Mouse (Mus musculus) hindbrain, embryonic 10.5 days (tissue): ENCODE data around the gene Nqo2. TPM values are rescaled to one million over a fixed set of nuclear protein-coding genes. Genes with fewer than 3 reads are reported as not detected.

Experiments
- DNase-seq: peaks from one replicate; pipeline ENCODE4 v3.0.0-alpha.2; 2017; ENCODE audit warnings: low spot score
- H3K27ac ChIP-seq: fragments of 300-500 bp; sonication (generic); 2 replicates; pipeline ENCODE4 v1.5.1; 2016; ENCODE audit warnings: mild to moderate bottlenecking, moderate library complexity
- H3K27me3 ChIP-seq: fragments of 300-500 bp; sonication (generic); 2 replicates; pipeline ENCODE4 v1.6.1; 2016; ENCODE audit warnings: mild to moderate bottlenecking; ENCODE audit not compliant: poor library complexity, insufficient read depth, severe bottlenecking
- H3K36me3 ChIP-seq: fragments of 300-500 bp; sonication (generic); 2 replicates; pipeline ENCODE4 v1.6.1; 2016; ENCODE audit warnings: mild to moderate bottlenecking, moderate library complexity
- H3K4me1 ChIP-seq: fragments of 300-500 bp; sonication (generic); replicated peaks from 2 replicates; pipeline ENCODE4 v1.6.1; 2016; ENCODE audit warnings: mild to moderate bottlenecking
- H3K4me3 ChIP-seq: fragments of 300-500 bp; sonication (generic); 2 replicates; pipeline ENCODE4 v1.5.1; 2016; ENCODE audit warnings: mild to moderate bottlenecking, moderate library complexity
- H3K9me3 ChIP-seq: fragments of 300-500 bp; sonication (generic); 2 replicates; pipeline ENCODE4 v1.6.1; 2016; ENCODE audit warnings: mild to moderate bottlenecking, moderate library complexity
- WGBS: fragments of 180-500 bp; shearing (Covaris S2); methylation state at CpG from one replicate; pipeline ENCODE4 v1.1.7; 2016; 5-methylcytosine and 5-hydroxymethylcytosine counted together
- polyA plus RNA-seq: library from polyadenylated mRNA; unstranded; fragments of >200 nt; fragmentation: Nextera tagmentation; extraction: Ambion mirVana; gene quantifications from 2 replicates; pipeline ENCODE4 v1.2.1, GENCODE M21; 2016

The Nqo2 gene
- polyA plus RNA-seq, 1 experiment from 2014 or later, result 19.2 TPM

DNA sequence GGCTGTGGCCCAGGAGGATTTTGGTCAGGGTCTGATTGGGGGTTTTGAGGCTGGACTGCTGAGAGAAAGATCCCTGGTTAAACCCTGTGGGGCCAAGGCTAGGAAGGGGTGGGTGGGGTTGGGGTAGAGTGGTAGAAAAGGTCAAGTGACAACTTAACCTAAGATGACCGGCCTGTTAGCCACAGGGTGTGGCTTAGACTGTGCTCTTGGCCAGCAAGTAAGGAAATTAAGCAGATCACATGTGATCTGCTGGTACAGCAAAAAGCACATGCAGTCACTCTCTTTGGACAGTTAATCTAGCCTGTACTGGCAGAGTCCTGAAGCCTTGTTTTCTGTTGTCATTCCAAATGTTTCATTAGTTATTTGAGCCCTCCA is 12.4 kb upstream of the Nqo2 start:
- Histone ChIP-seq H3K9me3 (no peaks in the 10 kb centered on the region), H3K27ac (no peak overlapping the region), H3K36me3 (no peaks in the 10 kb centered on the region), H3K4me3 (no peak overlapping the region), H3K27me3 (no peaks in the 10 kb centered on the region), H3K4me1 (no peaks in the 10 kb centered on the region)
- 84% methylated on average over 1 of the region's 1 CpGs for WGBS
- DNase-seq, result no peak

DNA sequence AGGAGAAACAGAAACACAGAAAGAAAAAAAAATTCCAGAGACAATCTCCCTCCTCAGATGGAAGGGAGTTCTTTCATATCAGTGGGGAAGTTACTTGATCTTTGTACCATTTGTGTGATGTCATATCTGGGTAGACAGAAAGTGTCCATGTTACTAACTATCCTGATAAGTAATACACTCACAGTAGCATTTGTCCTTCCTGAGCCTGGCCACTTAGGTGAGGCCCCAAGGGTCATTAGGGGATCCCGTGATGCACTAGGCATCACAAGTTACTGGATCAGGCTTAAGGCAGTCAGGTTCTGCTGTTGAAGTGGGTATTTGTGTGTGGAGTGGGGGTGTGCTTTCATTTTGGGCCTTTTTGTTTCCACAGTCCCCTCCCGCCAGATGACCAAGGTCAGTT is 11.5 kb upstream of the Nqo2 start:
- no peak overlapping the region for H3K27ac ChIP-seq
- DNase-seq, result no peak
- H3K27me3 ChIP-seq, result no peaks in the 10 kb centered on the region
- no peaks in the 10 kb centered on the region for H3K4me1 ChIP-seq
- H3K4me3 ChIP-seq, result no peak overlapping the region
- no peaks in the 10 kb centered on the region for H3K9me3 ChIP-seq
- no peaks in the 10 kb centered on the region for H3K36me3 ChIP-seq
- 94% methylated on average over 2 of the region's 2 CpGs for WGBS

DNA sequence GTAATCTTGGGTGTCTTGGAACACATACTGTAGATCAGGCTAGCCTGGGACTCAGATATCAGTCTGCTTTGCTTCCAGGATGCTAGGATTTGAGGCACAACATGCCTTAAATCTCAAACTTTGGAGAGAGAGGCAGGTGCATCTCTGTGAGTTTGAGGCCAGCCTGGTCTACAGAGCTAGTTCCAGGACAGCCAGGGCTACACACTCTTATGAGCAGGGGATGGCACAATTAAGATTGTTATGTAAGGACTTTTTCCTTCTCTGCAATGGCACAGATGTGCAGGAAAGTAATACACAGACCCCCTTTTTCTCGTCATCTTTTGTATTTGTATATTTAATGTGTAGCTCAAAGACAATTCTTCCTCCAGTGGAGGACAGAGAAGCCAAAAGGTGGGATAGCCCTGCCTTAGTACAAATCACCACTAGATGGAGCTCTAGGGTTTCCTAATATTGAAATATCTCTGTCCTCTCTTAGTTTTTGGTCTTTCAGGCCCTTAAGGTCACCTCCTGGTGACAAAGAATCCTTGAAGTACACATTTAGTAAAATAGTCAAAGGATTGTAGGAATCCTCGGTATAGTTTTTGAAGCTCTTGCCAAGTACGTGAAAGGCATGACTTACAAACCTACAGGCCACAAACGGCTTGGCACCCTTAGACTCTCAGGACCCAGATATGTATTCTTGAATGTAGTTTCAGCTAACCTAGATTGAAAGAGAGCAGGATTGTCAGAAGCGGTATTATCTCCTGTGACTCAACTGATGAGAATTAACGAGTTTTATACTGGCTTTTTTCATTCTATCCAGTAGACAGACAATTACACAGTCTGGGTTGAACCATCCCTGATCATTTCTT is 7.7 kb upstream of the Nqo2 start:
- no peak for DNase-seq
- Histone ChIP-seq H3K9me3 (no peaks in the 10 kb centered on the region), H3K36me3 (no peaks in the 10 kb centered on the region), H3K27me3 (no peaks in the 10 kb centered on the region), H3K4me1 (no peaks in the 10 kb centered on the region), H3K27ac (no peak overlapping the region), H3K4me3 (no peak overlapping the region)
- 40% methylated on average over 6 of the region's 6 CpGs for WGBS

DNA sequence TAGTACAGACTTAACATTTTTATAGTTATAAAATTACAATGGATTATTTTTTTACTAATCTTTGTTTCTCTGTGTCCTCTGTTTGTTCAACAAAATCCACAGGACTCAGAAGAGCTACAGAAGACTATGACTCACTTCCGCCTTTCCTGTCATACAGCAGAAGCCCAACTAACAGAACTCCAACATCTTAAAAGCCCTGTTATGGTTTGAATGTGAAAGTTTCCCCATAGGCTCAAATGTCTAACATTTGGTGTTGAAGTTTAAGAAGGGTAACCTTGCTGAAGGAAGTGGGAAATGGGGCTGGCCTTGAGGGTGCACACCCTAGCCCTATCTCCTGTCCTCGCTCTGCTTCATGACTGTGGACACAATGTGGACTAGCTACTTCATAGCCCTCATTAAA is 4.7 kb upstream of the Nqo2 start:
- Histone ChIP-seq H3K9me3 (no peaks in the 10 kb centered on the region), H3K27ac (no peak overlapping the region), H3K36me3 (no peaks in the 10 kb centered on the region), H3K4me3 (no peak overlapping the region), H3K27me3 (no peaks in the 10 kb centered on the region), H3K4me1 (no peaks in the 10 kb centered on the region)
- 89% methylated on average over 2 of the region's 2 CpGs for WGBS
- no peak for DNase-seq

DNA sequence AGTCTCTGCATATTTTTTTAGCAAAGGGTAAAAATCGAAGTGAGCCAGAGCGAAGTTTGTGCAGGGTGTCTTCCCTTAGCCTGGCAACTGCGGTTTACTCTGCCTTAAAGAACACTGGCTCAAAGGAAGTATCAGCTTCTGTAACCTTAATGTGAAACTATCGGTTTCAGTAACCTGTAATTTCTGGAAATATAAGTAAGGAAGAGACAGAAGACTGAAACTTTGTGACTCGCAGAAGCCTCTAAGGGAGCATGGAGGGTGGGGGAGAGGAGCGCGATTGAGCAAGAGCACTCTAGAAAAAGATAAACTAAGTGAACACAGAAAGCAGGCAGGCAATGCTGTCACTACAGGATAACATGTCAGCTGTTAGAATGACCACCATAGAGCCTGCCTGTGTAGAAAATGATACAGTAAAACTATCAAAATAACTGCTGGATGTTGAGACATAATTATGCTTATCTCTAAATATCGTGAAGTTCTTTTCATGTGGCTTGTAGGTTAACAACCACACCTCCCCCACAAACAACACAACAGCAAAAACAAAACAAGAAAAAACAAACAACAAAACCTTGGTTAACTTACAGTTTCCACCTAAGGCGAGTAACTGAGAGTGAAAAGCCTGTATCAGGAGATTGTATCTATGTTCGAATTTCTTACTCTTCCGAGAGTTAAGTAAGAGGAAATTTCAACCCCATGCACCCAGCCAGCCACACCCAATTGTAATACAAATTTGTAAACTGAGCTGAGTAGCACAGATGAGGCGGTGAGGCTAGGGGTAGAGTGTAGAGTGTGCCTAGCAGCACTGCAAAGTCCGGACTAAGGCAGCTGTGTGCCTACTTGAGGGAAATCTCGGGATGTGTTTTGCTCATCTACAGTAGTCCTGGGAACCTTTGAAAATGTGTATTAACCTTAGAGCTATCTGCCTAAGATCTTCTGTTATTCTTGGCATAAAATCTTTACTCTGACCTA is 853 bp downstream of the Nqo2 start:
- Histone ChIP-seq H3K4me1 (peaks cover 10% of the 10 kb centered on the region), H3K27me3 (no peaks in the 10 kb centered on the region), H3K36me3 (no peaks in the 10 kb centered on the region), H3K9me3 (no peaks in the 10 kb centered on the region), H3K4me3 (peak overlapping the region; percentile 67), H3K27ac (peak overlapping the region; percentile 92)
- 28% methylated on average over 14 of the region's 14 CpGs for WGBS
- no peak for DNase-seq

DNA sequence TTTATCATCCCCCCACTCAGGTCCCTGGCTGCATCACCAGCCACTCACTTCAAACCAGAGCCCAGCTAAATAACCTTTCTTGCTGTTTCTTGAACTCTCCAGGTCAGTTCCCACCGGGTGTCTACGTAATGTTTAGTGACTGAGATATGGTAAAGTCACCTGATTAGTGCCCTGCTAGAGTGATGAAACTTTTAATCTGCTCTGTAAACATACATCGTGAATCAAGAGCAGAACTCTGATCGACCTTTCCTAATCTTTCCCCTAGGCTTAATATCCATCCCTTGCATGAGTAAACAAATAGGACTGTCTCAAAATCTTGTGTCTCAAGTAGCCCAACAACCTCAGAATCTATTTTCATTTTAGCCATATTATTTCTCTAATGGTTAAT is 1.5 kb downstream of the Nqo2 start:
- no peak for DNase-seq
- Histone ChIP-seq H3K9me3 (no peaks in the 10 kb centered on the region), H3K36me3 (no peaks in the 10 kb centered on the region), H3K27ac (no peak overlapping the region), H3K4me1 (peaks cover 10% of the 10 kb centered on the region), H3K27me3 (no peaks in the 10 kb centered on the region), H3K4me3 (no peak overlapping the region)
- 66% methylated on average over 4 of the region's 4 CpGs for WGBS

DNA sequence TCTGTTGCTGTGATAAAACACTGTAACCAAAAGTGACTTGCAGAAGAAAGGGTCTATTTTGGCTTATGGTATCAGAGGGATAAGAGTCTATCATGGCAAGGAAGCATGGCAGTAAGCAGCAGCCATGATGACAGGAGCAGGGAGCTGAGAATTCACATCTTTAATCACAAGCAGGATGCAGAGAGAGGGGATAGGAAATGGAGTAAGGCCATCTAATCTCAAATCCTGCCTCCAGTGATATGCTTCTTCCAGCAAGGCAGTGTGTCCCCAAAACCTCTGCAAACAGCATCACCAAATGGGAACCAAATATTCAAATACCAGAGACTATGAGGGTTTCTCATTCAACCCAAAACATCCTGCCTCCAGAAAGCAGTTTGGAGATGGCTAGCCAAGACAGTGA is 2.1 kb downstream of the Nqo2 start:
- no peaks in the 10 kb centered on the region for H3K36me3 ChIP-seq
- H3K27me3 ChIP-seq, result no peaks in the 10 kb centered on the region
- peaks cover 10% of the 10 kb centered on the region for H3K4me1 ChIP-seq
- H3K9me3 ChIP-seq, result no peaks in the 10 kb centered on the region
- H3K27ac ChIP-seq, result no peak overlapping the region
- DNase-seq, result no peak
- no peak overlapping the region for H3K4me3 ChIP-seq

DNA sequence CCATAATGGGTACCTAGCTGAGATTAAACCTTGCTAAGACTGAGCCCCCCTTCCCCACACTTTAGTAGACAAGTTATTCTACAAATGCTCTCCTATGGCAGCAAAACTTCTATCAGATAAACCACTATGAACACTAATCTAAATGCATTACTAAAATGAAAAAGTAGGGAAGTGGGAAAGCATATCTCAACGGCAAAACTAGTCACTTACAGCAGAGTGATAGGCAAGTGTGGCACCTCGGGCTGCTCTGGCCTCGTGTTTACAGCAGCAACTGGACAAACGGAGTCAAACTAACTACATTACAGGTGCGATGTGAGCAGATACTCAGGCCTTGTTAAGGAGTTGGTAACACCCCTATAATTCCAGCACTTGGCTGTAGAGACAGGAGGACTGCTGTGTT is 25.1 kb downstream of the Nqo2 start:
- H3K27me3 ChIP-seq, result no peaks in the 10 kb centered on the region
- H3K36me3 ChIP-seq, result peaks cover 24% of the 10 kb centered on the region
- no peak overlapping the region for H3K27ac ChIP-seq
- no peak for DNase-seq
- no peak overlapping the region for H3K4me3 ChIP-seq
- H3K4me1 ChIP-seq, result no peaks in the 10 kb centered on the region
- 88% methylated on average over 5 of the region's 5 CpGs for WGBS
- H3K9me3 ChIP-seq, result no peaks in the 10 kb centered on the region

DNA sequence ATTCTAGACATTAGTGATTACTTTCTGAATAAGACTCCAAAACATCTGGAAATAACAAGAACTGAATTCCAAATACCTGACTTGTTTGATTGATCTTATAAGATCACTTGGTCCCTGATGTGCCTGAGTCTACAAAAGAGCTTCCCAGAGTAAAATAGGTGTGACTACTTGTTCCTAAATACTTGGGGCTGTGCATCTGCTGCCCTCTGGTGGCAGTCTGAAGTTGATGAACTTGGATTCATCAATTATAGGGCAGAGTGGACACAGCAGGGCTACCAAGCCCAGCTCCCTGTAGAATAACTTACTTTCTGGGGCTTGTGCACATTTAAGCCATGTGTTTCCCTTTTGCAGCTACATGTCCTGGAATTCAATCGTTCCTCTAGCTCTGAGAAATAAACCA is 30.7 kb downstream of the Nqo2 start:
- Histone ChIP-seq H3K27ac (no peak overlapping the region), H3K9me3 (no peaks in the 10 kb centered on the region), H3K36me3 (peaks cover 7% of the 10 kb centered on the region; the same call in 1 of the 2 replicates), H3K27me3 (no peaks in the 10 kb centered on the region), H3K4me3 (no peak overlapping the region), H3K4me1 (no peaks in the 10 kb centered on the region)
- DNase-seq, result peak; percentile 64
- 25% methylated on average over 1 of the region's 1 CpGs for WGBS

DNA sequence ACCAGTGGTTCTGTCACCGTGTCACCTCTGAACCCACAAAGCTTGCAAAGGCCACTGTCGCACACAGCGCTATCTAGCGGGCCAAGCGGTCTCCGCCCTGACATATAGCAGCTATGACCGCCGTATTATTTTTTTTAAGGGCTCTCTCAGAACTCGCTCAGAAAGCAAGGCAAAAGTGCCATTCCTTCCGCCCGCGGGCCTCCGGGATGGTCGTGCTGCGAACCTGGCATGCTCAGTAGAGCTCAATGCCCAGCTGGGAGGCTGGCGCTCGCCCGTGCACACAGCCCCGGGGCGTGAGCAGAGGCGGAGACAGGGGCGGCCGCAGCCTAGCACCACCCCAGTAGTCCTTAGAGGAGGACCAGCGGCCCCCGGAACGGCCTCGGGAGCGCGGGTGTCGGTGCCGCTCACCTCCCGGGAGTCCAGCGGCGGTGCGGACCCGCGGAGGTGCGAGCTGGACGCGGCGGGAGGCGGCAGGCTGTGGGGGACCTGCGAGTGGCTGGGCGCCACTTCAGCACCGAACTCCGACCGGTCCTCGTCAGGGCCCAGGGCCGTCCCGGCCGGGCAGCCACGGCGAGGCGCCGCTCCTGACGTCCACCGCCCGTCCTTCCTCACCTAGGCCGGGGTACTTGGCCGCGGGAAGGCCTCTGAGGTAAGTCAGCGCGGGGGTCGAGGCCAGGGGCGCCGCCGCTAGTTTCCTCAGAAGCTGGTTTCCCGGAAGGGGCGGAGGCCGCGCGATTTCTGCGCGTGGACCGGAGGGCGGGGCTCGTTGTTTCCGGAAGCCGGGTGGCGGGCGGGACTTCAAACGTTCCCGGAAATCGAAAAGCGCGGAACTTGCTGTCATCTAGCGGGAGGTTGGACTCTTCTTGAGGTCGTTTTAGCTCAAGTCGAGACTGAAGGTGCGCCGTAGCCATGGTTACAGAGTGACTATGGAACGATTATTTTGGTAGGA is 37.8 kb downstream of the Nqo2 start, which contains the start of the genes Ripk1 and Serpinb6a:
Gene Ripk1, plus strand, starts transcription at position 306 of the 949 bp plus-strand sequence.
Gene Serpinb6a, minus strand, starts transcription at position 737 of the 949 bp plus-strand sequence.
- peaks cover 3% of the 10 kb centered on the region; the same call in 1 of the 2 replicates for H3K36me3 ChIP-seq
- peak; percentile 89 for DNase-seq
- H3K27ac ChIP-seq, result peak within 1 kb of the TSS; percentile 95
- H3K9me3 ChIP-seq, result no peaks in the 10 kb centered on the region
- WGBS, result under 1% methylated on average over 92 of the region's 92 CpGs
- H3K4me1 ChIP-seq, result peaks cover 12% of the 10 kb centered on the region
- H3K27me3 ChIP-seq, result no peaks in the 10 kb centered on the region
- H3K4me3 ChIP-seq, result peak within 1 kb of the TSS; percentile 95

DNA sequence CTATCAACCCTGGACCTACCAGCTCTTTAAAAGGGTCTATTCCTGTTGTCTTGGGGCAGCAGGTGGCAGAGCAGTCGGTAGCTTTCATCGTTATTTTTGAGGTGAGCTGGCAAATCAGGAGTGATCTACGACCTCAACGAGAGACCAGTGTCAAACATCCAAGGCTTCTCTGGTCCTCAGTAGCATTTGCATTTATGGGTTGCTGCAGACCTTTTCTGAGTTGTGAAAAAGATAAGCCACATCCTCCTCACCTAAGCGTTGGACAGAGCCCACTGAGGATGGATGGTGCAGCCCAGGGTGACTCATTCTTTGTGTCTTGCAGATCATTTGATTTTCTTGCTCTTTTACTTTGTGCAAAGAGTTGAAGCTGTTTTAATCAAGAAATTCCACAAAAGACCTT is 38.6 kb downstream of the Nqo2 start:
- Histone ChIP-seq H3K27me3 (no peaks in the 10 kb centered on the region), H3K27ac (peak overlapping the region; percentile 95; the same call in 1 of the 2 replicates), H3K4me3 (peak overlapping the region; percentile 95), H3K9me3 (no peaks in the 10 kb centered on the region), H3K36me3 (no peaks in the 10 kb centered on the region), H3K4me1 (peaks cover 12% of the 10 kb centered on the region)
- DNase-seq, result no peak
- WGBS, result 15% methylated on average over 5 of the region's 5 CpGs

DNA sequence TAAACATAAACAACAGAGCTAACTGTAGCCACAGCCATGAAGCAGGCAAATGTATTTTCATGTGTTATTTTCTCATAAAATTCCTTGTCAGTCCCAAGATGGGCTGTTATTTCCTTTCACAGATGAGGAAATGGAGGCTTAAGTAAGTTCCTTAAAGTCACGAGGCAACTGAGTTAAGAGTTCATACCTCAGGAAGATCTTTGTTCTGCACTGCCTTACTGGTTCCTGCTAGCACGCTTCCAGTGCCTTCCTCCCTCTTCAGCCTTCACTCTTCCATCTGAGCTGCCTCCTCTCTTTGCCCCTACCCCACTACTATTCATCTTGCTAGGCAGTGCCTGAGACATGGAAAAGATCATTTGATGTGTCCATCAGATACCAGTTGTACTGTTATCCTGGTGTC is 42.7 kb downstream of the Nqo2 start:
- H3K4me1 ChIP-seq, result peaks cover 8% of the 10 kb centered on the region
- DNase-seq, result no peak
- H3K9me3 ChIP-seq, result no peaks in the 10 kb centered on the region
- H3K27me3 ChIP-seq, result no peaks in the 10 kb centered on the region
- H3K36me3 ChIP-seq, result no peaks in the 10 kb centered on the region
- no peak overlapping the region for H3K27ac ChIP-seq
- WGBS, result 81% methylated on average over 2 of the region's 2 CpGs
- no peak overlapping the region for H3K4me3 ChIP-seq
